Mouse (Mus musculus) C2C12 (cell line): ENCODE data around the gene Ccdc12.

ENCODE experiments used
- CTCF ChIP-seq: IDR thresholded peaks from one replicate; pipeline ENCODE4 v1.5.1; 2011; ENCODE audit not compliant: control insufficient read depth, insufficient read depth, insufficient read length
- MAX ChIP-seq: IDR thresholded peaks from one replicate; pipeline ENCODE4 v1.6.1; 2011; ENCODE audit warnings: mild to moderate bottlenecking, control low read depth
- MYOG ChIP-seq: IDR thresholded peaks from one replicate; pipeline ENCODE4 v1.6.1; 2011; ENCODE audit not compliant: control insufficient read depth, insufficient read length; ENCODE audit errors: extremely low read depth
- USF1 ChIP-seq: IDR thresholded peaks from one replicate; pipeline ENCODE4 v1.6.1; 2011; ENCODE audit warnings: low read depth, mild to moderate bottlenecking, control low read depth, moderate library complexity

- TF ChIP-seq CTCF: no peak
- TF ChIP-seq MYOG: no peak
- no peak for TF ChIP-seq USF1
- TF ChIP-seq MAX: no peak
Measured at GRCm38 (mm10) chr9:110662844-110663243, 6.5 kb downstream of the Ccdc12 start.
